Mouse (Mus musculus) adrenal gland, adult (tissue): ENCODE measurements at regions not wholly inside any gene's neighbourhood (a gene's known extent, or its start where the extent isn't known, plus 50 kb on each side); places are given as distances from the start of the nearest gene placed in this dataset.
A peak's percentile ranks its signal among the peaks of the same experiment; 100 is the strongest.

ENCODE experiments used
- DNase-seq, 2 experiments: peaks; one replicate each; pipeline ENCODE4 v3.0.0; 2022 to 2023; ENCODE audit warnings: low spot score in 1 of 2; ENCODE audit not compliant: inconsistent age in 2 of 2

DNA sequence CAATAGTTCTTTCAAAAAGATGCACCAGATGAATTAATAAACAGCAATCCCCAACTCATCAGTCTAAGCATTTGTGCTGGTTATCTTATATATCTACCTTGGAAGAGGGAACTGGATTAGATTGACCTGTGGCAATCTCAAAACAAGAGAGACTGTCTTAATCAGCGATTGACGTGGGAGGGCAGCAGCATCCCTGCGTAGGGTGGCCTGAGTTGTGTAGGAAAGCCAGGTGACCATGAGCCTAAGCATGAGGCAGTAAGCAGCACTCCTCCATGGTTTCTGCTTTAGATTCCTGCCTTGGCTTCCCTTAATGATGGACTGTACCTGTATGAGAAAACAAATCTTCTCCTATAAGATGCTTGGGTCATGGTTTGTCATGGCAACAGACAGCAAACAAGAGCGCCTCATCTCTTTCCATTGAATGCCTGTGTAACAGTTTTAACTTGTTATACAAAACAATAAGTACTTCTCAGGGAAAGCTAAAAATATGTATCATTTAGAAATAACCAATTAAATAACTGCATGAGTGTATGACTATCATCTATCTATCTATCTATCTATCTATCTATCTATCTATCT is 1311.5 kb upstream of the A1bg start:
- no peak for DNase-seq

GRCm38 (mm10) chr15:62233154-62233553 is 1310.3 kb upstream of the A1bg start:
- DNase-seq, result no peak

DNA sequence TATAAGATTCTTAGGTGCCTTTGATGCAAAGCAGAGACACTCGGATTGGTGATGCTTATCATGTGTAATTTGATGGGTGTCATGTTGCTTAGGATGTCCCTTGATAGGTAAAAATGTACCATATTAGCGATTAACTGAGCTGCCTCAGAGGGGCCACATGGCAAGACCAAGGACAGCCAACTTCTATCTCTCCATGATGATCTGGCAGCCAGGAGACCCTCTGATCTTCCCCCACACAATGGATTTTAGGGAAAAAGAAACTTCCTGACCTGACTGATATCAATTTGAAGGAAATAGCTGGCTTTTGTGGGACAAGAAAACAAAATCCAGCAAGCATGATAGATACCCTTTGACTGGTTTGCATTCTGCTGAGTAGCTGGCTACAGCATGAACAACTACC is 1308.9 kb upstream of the A1bg start:
- no peak for DNase-seq

DNA sequence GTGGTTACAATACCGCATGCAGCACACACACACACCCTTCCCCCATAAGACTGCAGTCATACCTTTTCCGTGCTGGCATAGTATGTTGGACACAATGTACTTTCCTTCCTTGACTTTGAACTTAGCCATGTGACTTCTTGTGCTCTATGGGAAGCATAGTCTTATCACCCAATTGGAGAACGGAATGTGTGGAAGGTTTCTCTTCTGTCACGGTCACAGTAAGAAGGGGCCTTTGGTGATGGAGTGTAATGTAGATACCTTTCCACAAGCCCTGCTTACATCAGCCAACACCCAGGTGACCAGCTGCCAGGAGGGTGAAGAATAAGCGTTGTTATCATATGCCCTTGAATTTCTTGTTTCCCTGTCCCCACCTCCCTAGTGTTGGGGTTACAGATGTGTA is 1308.0 kb upstream of the A1bg start:
- no peak for DNase-seq

DNA sequence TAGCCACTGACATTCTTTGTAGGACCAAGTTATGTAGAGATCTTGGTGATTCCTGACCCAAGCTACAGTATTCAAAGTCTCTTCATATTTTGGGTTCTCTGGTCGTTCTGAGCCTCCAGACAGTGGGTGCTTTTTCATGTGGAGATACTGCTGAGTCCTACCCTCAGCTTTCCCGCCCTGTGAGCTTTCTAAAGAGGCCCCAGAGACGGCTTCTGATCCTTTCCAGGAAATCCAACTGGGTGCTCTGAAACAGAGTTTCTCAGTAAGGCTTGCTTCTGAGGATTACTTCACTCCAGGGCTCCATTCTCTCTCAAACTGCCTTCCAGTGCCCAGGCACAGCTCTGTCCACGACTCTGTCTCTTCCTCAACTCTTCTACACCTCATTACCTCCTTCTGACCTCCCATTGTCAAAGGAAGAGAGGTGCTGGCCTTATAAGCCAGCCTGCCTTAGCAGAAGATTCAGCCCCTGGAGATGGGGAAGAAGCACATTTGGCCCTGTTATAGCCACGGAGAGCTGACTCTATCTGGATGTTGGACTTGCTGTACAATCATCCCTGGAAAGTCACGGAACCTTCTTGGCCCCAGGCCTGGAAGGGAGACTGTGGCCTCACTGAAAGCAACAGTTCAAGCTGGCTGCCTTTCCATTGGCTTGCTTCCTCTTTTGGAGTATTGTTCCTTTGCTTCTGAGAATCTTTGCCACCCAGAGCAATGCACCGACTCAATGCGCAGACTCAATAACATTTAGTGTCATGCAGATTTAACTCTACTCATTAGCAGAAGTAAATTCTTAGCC is 1306.9 kb upstream of the A1bg start:
- peak in 1 of 2 experiments; percentile 62 for DNase-seq

DNA sequence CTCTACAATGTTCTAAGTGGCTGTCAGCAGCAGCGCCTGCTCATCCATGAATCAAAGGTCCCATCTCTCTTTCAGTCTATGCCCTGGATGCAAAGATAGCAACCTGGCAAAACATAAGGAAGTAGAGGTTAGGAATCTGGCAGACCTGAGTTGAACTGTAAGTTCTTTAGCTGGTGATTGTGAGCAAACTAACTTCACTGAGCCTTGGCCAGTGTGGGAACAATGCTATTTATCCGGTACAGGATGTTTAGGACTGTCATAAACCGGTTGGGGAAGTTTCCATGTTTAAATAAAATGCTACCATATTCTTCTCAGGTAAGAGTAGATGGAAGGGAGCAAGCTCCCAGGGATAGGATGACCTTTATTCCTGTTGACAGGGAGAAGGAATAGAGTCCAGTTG is 1306.2 kb upstream of the A1bg start:
- DNase-seq, result no peak

DNA sequence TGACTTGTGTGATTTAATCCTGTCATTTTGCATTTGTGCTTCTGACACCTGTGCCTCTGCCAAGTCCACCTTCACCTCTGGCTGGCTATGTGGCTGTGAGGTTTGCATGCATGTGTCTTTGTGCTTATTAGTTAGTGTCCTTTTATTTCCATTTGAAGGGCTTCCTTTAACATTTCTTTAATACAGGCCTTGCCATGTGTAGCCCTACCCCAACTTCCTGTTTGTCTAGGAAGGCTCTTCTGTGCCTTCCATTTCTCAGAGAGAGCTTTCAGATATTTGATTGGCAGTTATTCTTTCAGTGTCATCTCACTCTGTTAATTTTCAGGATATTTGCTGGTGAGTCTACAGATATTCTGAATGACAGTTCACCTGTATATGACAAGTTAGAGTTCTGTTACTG is 1302.0 kb upstream of the A1bg start:
- no peak for DNase-seq

DNA sequence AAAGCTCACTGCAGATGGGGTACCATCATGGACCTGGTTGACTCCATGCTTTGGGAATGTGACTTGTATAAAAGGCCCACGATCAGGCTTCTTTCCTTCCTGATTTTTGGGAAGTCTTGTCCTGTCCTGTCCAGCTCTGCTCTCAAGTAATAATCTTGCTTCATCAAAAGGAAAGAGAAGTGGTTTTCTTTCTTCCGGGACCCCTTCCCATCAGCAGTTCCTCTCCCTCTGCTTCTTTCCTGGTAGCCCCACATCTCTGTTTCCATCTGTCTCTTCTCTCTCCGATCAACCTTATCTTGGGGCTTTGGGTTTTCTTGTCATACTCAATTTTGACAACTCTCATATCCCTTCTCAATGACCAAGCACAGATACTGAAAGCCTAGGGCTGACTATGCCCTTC is 1301.4 kb upstream of the A1bg start:
- no peak for DNase-seq

DNA sequence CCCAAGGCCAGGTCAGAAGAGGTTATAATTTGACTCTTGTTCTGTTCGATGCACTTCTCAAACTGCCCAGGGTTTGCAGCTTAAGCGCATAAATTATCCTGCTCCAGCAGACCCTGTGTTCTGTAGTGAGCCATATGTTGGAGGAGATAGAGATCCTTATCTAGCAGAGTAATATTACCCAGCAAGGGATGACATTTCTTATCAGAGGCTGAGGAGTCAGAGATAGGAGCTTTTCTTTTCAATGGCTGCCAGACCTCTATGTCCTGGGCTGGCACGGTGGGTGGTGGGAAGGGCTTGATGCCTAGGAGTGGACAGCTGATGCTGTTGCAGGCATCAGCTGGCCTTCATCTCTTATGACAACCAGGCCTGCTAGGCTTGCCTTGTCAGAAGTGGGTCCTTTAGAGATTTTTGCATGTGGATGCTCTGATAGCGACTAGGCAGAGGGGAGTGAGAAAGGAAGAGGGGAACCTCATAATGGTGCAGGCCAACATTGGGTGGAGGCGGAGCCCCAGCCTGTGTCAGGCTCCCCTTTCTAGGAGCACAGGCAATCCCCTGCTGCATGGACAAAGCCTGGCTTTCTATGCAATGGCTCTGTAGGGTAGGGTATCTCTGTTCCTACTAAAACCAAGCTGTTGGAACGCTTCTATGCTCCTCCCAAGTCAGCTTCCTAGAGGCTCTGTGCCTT is 1300.5 kb upstream of the A1bg start:
- DNase-seq, result peak in 1 of 2 experiments; percentile 78

- DNase-seq, result peak; percentile 89 to 94
These were observed 1299.9 kb upstream of the A1bg start for GRCm38 (mm10) chr15:62222731-62223130.

DNA sequence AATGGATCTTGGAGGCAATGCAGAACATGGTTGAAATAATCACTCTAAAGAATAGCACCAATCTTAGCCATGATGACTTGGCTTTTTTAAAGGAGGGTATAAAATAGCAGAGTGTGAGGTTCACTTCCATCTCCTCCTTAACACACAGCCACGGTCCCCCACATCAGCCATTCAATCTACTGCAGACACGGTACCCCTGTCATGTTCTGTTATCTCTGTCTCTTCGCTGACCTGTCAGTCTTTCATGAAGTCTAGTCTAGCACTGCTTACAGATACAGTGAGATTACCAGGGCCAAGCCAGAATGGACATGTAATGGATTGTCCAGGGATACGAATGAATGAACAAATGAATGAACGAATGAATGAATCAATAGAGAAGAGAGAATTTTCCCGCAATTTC is 1299.4 kb upstream of the A1bg start:
- DNase-seq, result peak in 1 of 2 experiments; percentile 54

DNA sequence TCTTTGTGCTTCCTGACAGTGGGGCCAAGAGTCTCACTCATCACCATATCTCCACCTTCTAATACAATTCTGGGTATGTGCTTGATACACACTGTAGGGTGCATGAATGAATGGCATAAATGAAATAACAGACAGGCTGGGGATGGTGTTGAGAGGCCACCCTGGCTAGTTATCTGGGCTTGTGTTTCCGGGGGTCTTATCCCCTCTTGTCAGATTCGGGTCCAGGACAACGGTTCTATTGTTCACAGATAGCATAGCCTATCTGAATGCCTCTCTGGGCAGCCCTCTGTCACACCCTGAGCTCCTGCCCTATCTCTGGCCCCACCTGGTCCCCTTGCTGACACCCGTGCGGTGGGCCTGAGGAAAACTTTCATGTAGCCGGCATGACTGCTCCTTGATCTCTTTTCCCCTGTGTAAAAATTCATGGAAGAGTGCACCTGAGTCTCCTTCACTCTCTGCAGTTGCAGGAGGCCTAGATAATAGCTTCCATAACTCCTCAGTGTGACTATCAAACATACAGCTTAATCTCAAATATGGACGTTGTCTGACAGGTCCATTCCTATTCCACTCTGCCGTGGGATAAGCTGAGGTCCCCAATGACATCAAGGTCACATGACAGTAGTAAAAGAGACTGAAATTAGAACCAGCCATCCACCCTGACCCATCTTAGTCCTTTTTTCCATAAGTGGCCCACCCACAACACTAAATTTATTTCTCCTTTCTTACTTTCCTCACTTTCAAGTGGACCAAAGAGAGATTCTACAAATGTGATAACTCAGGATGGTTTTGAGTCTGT is 1298.4 kb upstream of the A1bg start:
- no peak for DNase-seq

DNA sequence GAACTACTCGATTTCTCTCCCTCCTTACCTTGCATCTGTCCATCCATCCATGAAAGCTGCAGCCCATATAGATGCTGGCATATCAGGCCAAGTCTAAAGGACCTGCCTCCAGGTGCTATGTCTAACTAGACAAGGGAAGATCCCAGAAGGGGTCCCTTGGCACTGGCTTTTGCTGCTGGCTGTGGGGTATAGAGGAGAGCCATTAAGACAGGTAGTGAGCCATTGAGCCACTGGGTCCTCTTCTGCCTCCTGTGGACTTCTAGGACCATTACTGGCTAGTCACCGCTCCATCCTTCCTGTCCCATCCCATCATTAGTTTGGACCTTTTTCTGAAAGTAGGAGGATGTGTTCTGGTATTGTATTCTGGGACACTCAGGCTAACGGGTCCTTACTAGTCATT is 1297.8 kb upstream of the A1bg start:
- no peak for DNase-seq

DNA sequence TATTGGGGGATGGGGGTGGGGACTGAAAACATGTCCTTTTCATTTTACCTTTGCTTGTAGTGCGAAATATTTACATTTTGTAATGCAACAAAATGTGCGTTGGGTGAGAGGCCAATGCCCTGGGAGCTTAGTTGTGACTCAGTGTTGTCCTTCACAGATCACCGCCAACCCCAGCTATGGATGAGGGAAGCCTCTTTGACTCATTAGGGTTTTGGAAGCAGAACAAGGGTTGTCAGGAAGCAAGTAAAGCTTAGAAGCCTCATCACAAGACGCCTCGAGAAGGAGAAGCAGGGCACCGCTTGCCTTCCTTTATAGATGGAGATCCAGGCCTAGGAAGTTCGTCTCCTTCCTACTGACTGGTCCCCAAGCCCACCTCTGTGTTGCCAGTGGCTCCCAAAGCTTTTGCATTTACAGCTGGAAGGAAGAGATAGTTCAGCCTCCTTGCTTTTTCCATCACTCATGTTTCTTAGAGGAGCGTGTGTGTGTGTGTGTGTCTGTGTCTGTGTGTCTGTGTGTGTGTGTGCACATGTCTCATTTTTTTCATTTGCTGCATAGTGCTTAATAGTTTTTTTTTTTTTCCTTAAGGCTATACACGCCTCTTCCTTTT is 1297.2 kb upstream of the A1bg start:
- DNase-seq, result peak; percentile 49 to 85

GRCm38 (mm10) chr15:62218346-62219080 is 1295.7 kb upstream of the A1bg start:
- peak; percentile 61 to 89 for DNase-seq

- DNase-seq, result peak; percentile 12 to 78
These were observed 1294.1 kb upstream of the A1bg start for GRCm38 (mm10) chr15:62216688-62217477.

DNA sequence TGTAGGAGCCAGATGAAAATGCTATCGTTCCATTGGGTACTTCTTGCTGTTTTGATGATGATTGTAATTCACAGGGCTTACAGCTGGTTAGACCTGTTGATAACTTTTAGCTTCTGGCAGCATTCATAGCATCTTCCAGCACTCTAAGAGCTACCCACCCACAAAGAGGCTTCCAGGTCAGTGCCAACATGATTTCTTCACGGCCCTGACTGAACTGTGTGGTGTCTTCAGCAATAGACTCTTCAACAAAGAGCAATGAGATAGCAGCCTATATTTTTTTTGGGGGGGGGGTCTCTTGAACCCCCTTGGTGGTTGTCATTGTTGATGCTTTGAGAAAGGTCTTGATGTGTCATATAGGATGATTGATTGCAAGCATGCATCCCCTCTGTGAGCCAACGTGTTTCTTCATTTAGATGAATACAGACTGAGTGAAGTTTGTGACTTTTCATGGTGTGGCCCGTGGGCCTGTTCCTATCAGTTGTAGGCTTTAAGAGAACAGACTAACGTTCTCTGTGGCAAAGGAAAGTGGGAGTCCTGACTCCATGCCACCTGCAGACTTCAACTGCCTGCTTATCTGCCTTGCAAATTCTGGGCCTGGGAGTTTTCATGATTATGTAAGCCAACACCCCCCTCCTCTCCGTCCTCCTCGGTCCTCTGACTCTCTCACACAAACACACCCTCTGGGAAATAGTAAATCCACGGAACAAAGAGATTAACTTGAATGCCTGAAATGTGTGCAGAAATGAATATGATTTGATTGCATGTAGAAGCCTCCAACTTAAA is 1293.0 kb upstream of the A1bg start:
- no peak for DNase-seq

DNA sequence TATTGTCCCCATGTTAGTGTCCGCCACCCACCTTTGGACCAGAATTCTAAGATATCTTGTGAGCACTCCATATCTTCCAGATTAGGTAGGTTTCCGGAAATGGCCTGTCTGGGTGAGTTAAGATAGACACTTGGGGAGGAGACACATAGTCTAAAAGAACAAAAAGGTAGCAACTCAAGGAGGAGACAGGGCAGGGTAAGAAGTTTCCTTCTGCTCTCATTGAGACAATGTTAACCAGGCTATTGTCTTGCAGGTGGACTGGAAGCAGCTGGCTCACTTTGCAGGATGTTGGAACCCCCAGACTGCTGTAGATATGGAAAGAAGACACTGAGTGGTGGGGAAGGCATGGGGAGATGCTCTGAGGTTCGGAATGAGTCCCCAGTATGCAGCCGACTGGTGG is 1291.5 kb upstream of the A1bg start:
- no peak for DNase-seq
